Mouse (Mus musculus) lung, embryonic 14.5 days (tissue): ENCODE results near the gene Mtrr. TPM values are rescaled to one million over a fixed set of nuclear protein-coding genes. Genes with fewer than 3 reads are reported as not detected.

ENCODE experiments used
- ATAC-seq: fragments of 200-750 bp; cut with Nextera tagmentation; 2 replicates; pipeline ENCODE4 v1.8.0; 2017; ENCODE audit warnings: mild to moderate bottlenecking, moderate TSS enrichment, moderate library complexity; ENCODE audit not compliant: insufficient read depth
- DNase-seq: peaks from one replicate; pipeline ENCODE4 v3.0.0-alpha.2; 2015
- H3K27ac ChIP-seq: fragments of 300-500 bp; sonication (generic); 2 replicates; pipeline ENCODE4 v1.5.1; 2014; ENCODE audit warnings: low read depth, mild to moderate bottlenecking, moderate library complexity
- H3K27me3 ChIP-seq: fragments of 300-500 bp; sonication (generic); 2 replicates; pipeline ENCODE4 v1.6.1; 2014; ENCODE audit warnings: low read length, control low read depth; ENCODE audit not compliant: insufficient read depth
- H3K36me3 ChIP-seq: fragments of 300-500 bp; sonication (generic); 2 replicates; pipeline ENCODE4 v1.6.1; 2014; ENCODE audit warnings: control low read depth; ENCODE audit not compliant: insufficient read depth
- H3K4me1 ChIP-seq: fragments of 300-500 bp; sonication (generic); 2 replicates; pipeline ENCODE4 v1.6.1; 2014; ENCODE audit warnings: antibody characterized with exemption, control low read depth; ENCODE audit not compliant: insufficient read depth
- H3K4me2 ChIP-seq: fragments of 300-500 bp; sonication (generic); 2 replicates; pipeline ENCODE4 v1.6.1; 2014; ENCODE audit warnings: mild to moderate bottlenecking
- H3K4me3 ChIP-seq: fragments of 300-500 bp; sonication (generic); 2 replicates; pipeline ENCODE4 v1.5.1; 2014; ENCODE audit warnings: low read depth, low read length
- H3K9ac ChIP-seq: fragments of 300-500 bp; sonication (generic); 2 replicates; pipeline ENCODE4 v1.6.1; 2014
- H3K9me3 ChIP-seq: fragments of 300-500 bp; sonication (generic); 2 replicates; pipeline ENCODE4 v1.6.1; 2016; ENCODE audit warnings: low read depth, low read length, control low read depth
- CTCF ChIP-seq: IDR thresholded peaks from 2 replicates; pipeline ENCODE4 v1.5.1; 2016; ENCODE audit warnings: antibody characterized with exemption, low read depth
- WGBS: fragments of 180-500 bp; shearing (Covaris S2); extraction: QIAGEN DNeasy Blood & Tissue Kit; methylation state at CpG from one replicate; pipeline ENCODE4 v1.1.7; 2014; 5-methylcytosine and 5-hydroxymethylcytosine counted together
- polyA plus RNA-seq: library from polyadenylated mRNA; unstranded; fragments of >200 nt; fragmentation: Nextera tagmentation; extraction: Ambion mirVana; gene quantifications from 2 replicates; pipeline ENCODE4 v1.2.1, GENCODE M21; 2014

Gene Mtrr
- polyA plus RNA-seq, 1 experiment from 2014 or later, result 21.6 TPM

DNA sequence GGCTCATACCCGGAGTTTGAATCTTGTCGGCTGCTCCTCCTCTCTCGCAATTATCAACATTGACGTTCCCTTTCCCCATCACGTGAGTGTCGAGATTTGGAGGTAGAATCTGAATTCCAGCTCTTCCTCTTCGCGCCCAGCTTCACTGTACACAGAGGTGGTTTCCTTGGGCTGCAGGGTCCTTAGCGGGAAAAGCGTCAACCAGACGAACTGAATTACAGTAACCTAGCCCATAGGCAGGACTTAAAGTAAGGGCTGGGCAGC, 500 bp upstream of the Mtrr start:
- H3K36me3 ChIP-seq, result peaks cover 48% of the 10 kb centered on the region
- H3K4me2 ChIP-seq, result peak overlapping the region; percentile 84
- peak; percentile 8; the same call in 1 of the 2 replicates for ATAC-seq

GRCm38 (mm10) chr13:68581086-68581740, 736 bp downstream of the Mtrr start:
- H3K4me3 ChIP-seq, result peak overlapping the region; percentile 82
- no peaks in the 10 kb centered on the region for H3K27me3 ChIP-seq
- peak overlapping the region; percentile 84 for H3K4me2 ChIP-seq
- peak overlapping the region; percentile 84 for H3K9ac ChIP-seq
- peaks cover 49% of the 10 kb centered on the region for H3K36me3 ChIP-seq
- ATAC-seq, result peak; percentile 6; the same call in 1 of the 2 replicates
- peak; percentile 22 for DNase-seq
- TF ChIP-seq CTCF, result peak; percentile 39; the same call in 1 of the 2 replicates
- H3K9me3 ChIP-seq, result no peaks in the 10 kb centered on the region
- no peaks in the 10 kb centered on the region; the same call in 1 of the 2 replicates for H3K4me1 ChIP-seq
- peak overlapping the region; percentile 82; the same call in 1 of the 2 replicates for H3K27ac ChIP-seq
- WGBS, result 23% methylated on average over 14 of the region's 14 CpGs

More for the DNA sequence above, 500 bp upstream of the Mtrr start:
- Histone ChIP-seq H3K27me3 (no peaks in the 10 kb centered on the region), H3K9me3 (no peaks in the 10 kb centered on the region), H3K4me3 (peak overlapping the region; percentile 82), H3K27ac (peak overlapping the region; percentile 84), H3K4me1 (no peaks in the 10 kb centered on the region; the same call in 1 of the 2 replicates), H3K9ac (peak overlapping the region; percentile 84)
- 0% methylated on average over 11 of the region's 11 CpGs for WGBS
- DNase-seq, result no peak
- no peak for TF ChIP-seq CTCF

DNA sequence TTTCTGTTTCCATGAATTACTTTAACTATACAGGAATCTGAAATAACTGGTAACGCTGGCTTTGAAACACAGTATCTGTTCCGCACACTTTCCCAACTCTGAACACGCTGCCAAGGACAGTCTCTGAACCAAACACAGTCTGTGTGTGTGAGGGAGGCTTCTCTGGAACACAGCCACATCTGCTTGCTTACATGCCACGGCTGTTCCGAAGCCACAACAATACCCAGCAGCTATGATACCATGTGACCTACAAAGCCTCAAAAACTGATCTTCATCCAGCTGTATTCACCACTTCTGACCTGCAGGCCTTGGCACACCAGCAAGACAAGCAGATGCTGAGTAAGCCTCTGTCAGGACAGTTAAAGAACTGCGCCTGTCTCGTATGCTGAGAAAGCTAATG, 4.0 kb downstream of the Mtrr start:
- no peak overlapping the region for H3K9ac ChIP-seq
- TF ChIP-seq CTCF, result no peak
- peaks cover 41% of the 10 kb centered on the region for H3K36me3 ChIP-seq
- peak; percentile 57 for DNase-seq
- no peaks in the 10 kb centered on the region for H3K27me3 ChIP-seq
- no peak overlapping the region for H3K4me3 ChIP-seq
- no peak overlapping the region for H3K27ac ChIP-seq
- no peak overlapping the region for H3K4me2 ChIP-seq
- H3K9me3 ChIP-seq, result no peaks in the 10 kb centered on the region
- ATAC-seq, result no peak
- no peaks in the 10 kb centered on the region for H3K4me1 ChIP-seq
- WGBS, result 85% methylated on average over 7 of the region's 7 CpGs

- Histone ChIP-seq H3K36me3 (peaks cover 63% of the 10 kb centered on the region), H3K4me3 (no peak overlapping the region), H3K27ac (no peak overlapping the region), H3K9ac (no peak overlapping the region), H3K4me1 (no peaks in the 10 kb centered on the region), H3K4me2 (no peak overlapping the region), H3K27me3 (no peaks in the 10 kb centered on the region), H3K9me3 (no peaks in the 10 kb centered on the region)
- no peak for ATAC-seq
- 89% methylated on average over 4 of the region's 4 CpGs for whole genome bisulfite sequencing
- TF ChIP-seq CTCF, result no peak
- no peak for DNase-seq
These were observed 7.6 kb downstream of the Mtrr start for GRCm38 (mm10) chr13:68574398-68574797.

DNA sequence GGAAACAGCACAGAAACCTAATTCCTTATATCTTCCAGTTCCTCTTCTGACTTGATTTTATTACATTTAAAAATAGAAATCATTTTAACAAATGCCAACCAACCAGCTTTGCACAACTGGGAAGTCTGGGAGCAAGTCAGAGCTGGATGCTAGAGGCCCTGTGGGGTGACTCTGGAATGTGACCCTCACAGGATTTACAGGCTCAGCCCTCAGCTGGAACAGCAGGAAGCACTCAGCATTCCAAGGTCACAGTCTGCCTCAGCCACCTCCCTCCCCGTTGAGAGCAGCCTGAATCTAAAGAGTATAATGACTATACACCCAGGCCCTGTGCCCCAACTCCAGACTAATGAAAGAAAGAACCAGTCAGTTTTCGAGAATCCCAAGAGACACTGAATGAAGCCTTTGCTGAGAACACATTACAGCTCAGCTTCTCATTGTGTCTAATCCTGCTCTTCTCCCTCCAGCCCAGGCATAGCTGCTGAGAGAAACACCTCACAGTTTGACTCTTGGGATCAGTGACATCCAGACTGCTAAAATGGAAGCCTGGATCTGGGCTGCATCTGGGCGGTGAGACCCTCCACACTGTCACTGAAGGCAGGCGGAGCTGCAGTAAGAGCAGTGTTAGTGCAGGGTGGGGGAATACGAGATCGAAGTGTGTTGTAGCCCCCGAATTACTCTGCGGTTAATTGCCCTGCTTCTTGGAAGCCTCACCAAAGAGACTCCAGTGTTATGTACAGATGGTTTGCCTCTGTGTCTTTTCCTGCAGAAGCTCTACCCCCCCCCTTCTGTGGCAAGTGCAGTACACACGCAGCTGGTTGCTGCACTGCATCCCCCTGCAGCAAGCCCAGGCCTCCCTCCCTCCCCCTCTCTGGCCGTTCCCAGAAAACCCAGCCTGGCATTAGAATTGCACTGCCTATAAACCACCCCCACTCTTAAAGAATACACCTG, 8.7 kb downstream of the Mtrr start:
- WGBS, result 64% methylated on average over 10 of the region's 10 CpGs
- DNase-seq, result peak; percentile 66
- Histone ChIP-seq H3K27me3 (no peaks in the 10 kb centered on the region), H3K36me3 (peaks cover 70% of the 10 kb centered on the region), H3K9me3 (no peaks in the 10 kb centered on the region), H3K4me3 (no peak overlapping the region), H3K4me1 (no peaks in the 10 kb centered on the region), H3K27ac (0 out of 2 replicates have a peak overlapping the region, but pooled peaks have one; percentile 27), H3K9ac (no peak overlapping the region), H3K4me2 (no peak overlapping the region)
- peak; percentile 82 for ATAC-seq
- TF ChIP-seq CTCF, result no peak

GRCm38 (mm10) chr13:68572247-68572646, 9.7 kb downstream of the Mtrr start:
- Histone ChIP-seq H3K27ac (no peak overlapping the region), H3K9ac (no peak overlapping the region), H3K36me3 (peaks cover 69% of the 10 kb centered on the region), H3K4me2 (no peak overlapping the region), H3K27me3 (no peaks in the 10 kb centered on the region), H3K4me1 (no peaks in the 10 kb centered on the region), H3K9me3 (no peaks in the 10 kb centered on the region), H3K4me3 (no peak overlapping the region)
- 73% methylated on average over 19 of the region's 19 CpGs for WGBS
- peak; percentile 21 for DNase-seq
- no peak for ATAC-seq
- TF ChIP-seq CTCF, result no peak
